Mouse (Mus musculus) brown adipose tissue, adult 24 weeks (tissue): ENCODE measurements around the gene Fibp. TPM values are rescaled to one million over a fixed set of nuclear protein-coding genes. Genes with fewer than 3 reads are reported as not detected.
A peak's percentile ranks its signal among the peaks of the same experiment; 100 is the strongest.

Experiments
- H3K27ac ChIP-seq: fragments of 200-500 bp; replicated peaks from 2 replicates; pipeline ENCODE4 v1.5.1; 2012; ENCODE audit warnings: low read depth, mild to moderate bottlenecking, low read length
- H3K4me1 ChIP-seq: fragments of 200-500 bp; 2 replicates; pipeline ENCODE4 v1.6.1; 2012; ENCODE audit warnings: low read length, mixed read lengths; ENCODE audit not compliant: control insufficient read depth, insufficient read depth, insufficient read length
- H3K4me3 ChIP-seq: fragments of 200-500 bp; 2 replicates; pipeline ENCODE4 v1.5.1; 2012; ENCODE audit warnings: low read depth, mild to moderate bottlenecking, low read length, moderate library complexity; ENCODE audit not compliant: insufficient read depth
- polyA plus RNA-seq: library from polyadenylated mRNA; stranded (reverse); fragments of >200 nt; gene quantifications from 2 replicates; pipeline ENCODE4 v1.2.4, GENCODE M21; 2012; ENCODE audit not compliant: missing spikeins, insufficient read depth, insufficient read length

Gene Fibp
- polyA plus RNA-seq, 1 experiment, result 34.8 TPM

- Histone ChIP-seq H3K4me1 (peaks cover 9% of the 10 kb centered on the region; the same call in 1 of the 2 replicates), H3K4me3 (peak overlapping the region; percentile 81), H3K27ac (no peak overlapping the region)
Observed at GRCm38 (mm10) chr19:5448354-5449150, 11.9 kb upstream of the Fibp start.

- Histone ChIP-seq H3K27ac (no peak overlapping the region), H3K4me3 (no peak overlapping the region), H3K4me1 (peaks cover 11% of the 10 kb centered on the region)
Observed at GRCm38 (mm10) chr19:5449673-5450072, 10.7 kb upstream of the Fibp start.

- no peak overlapping the region for H3K27ac ChIP-seq
- H3K4me1 ChIP-seq, result peaks cover 11% of the 10 kb centered on the region
- H3K4me3 ChIP-seq, result no peak overlapping the region
Observed at GRCm38 (mm10) chr19:5451766-5452165, 8.6 kb upstream of the Fibp start.

- peak overlapping the region; percentile 84; the same call in 1 of the 2 replicates for H3K27ac ChIP-seq
- peaks cover 2% of the 10 kb centered on the region for H3K4me1 ChIP-seq
- H3K4me3 ChIP-seq, result peak overlapping the region; percentile 86
Observed at GRCm38 (mm10) chr19:5455037-5455436, 5.4 kb upstream of the Fibp start.

DNA sequence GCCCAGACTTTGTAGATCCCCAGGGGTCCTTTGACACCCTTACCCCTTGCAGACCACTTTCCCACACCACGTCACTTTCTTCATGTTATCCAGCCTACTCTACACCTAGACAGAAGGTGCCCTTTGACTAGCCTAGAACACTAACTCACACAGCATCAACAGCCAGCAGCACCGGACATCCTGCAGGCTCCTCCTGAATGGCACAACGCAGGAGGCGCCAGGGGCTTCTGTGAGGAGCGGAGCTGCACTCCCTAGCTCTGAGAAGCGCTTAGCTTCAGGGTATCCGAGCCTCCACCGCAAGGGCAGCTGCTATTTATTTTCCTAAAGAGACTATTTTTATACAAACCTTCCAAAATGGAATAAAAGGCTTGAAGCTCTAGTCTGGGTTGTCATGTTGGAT, 4.8 kb upstream of the Fibp start:
- H3K27ac ChIP-seq, result peak overlapping the region; percentile 84

GRCm38 (mm10) chr19:5456241-5456921, 4.0 kb upstream of the Fibp start:
- Histone ChIP-seq H3K27ac (peak overlapping the region; percentile 96), H3K4me3 (peak overlapping the region; percentile 86), H3K4me1 (peaks cover 2% of the 10 kb centered on the region)

More for the DNA sequence above, 4.8 kb upstream of the Fibp start:
- H3K4me3 ChIP-seq, result peak overlapping the region; percentile 86
- H3K4me1 ChIP-seq, result peaks cover 2% of the 10 kb centered on the region

DNA sequence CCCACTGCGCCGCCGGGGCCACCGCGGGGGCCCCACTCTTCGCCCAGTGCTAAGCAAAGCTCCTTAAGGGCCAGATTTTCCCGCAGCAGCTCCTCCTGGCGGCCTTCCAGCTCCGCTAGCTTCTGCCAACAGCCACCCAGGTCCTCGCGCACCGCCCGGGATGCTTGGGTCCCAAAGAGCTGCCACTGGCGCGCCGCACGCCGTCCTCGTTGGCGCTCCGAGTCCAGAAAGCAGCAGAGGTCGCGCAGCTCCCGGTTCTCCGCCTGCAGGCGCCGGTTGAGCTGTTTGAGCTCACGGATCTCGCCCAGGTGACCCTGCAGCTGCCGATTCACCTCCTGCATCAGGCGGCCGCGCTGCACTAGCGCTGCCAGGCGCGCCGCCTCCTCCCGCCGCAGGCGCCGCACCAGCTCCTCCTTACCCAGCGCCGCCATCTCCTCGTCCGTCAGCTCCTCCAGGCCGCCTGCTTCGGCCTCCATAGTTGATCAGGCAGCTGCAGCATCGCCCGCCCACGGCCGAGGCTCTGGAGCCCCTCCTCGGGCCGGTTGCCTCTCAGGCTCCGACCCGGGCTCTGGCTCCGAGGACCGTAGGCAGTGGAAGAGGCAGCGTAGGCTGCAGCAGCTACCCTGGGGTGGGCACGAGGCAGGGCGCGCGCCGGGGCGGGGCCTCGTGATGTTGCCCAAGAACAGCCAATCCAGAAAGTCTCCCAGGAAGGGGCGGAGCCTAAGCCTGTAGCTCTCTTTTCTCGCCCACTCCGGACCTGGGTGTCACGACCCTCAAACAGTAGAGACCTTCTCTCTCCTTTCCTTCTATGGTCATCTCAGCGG, 3.3 kb upstream of the Fibp start:
- Histone ChIP-seq H3K4me1 (peaks cover 2% of the 10 kb centered on the region), H3K27ac (peak overlapping the region; percentile 96), H3K4me3 (peak overlapping the region; percentile 86)

GRCm38 (mm10) chr19:5457746-5458442, 2.5 kb upstream of the Fibp start, which contains the start of gene Ccdc85b:
TSS of gene Ccdc85b (minus strand) at chr19:5457894.
- Histone ChIP-seq H3K27ac (peak within 1 kb of the TSS; percentile 96), H3K4me1 (peaks cover 2% of the 10 kb centered on the region)

DNA sequence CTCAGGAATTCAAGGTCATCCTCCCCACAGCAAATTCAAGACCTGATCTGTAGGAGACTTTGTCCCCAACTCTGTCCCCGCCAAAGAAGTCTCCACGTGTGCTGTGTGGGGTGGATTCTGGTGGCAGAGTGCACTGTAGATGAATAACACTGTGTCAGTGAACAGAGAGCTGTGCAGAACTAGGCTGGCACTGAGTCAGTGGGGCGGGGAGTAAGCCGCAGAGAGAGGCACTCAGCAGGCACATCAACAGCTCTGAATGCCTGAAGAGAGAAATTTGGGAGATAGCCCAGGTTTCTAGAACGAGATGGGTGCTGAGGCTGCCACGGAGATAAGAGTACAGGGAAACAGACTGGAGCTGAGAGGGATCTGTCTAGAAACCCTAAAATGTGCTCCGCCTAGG, 1.4 kb upstream of the Fibp start:
- Histone ChIP-seq H3K4me3 (no peak overlapping the region), H3K27ac (peak overlapping the region; percentile 96), H3K4me1 (no peaks in the 10 kb centered on the region; the same call in 1 of the 2 replicates)

More at GRCm38 (mm10) chr19:5457746-5458442, 2.5 kb upstream of the Fibp start, which contains the start of gene Ccdc85b:
- H3K4me3 ChIP-seq, result peak within 1 kb of the TSS; percentile 86

GRCm38 (mm10) chr19:5459896-5460295, 519 bp upstream of the Fibp start:
- Histone ChIP-seq H3K4me1 (peaks cover 5% of the 10 kb centered on the region; the same call in 1 of the 2 replicates), H3K27ac (no peak overlapping the region), H3K4me3 (peak overlapping the region; percentile 76; the same call in 1 of the 2 replicates)

DNA sequence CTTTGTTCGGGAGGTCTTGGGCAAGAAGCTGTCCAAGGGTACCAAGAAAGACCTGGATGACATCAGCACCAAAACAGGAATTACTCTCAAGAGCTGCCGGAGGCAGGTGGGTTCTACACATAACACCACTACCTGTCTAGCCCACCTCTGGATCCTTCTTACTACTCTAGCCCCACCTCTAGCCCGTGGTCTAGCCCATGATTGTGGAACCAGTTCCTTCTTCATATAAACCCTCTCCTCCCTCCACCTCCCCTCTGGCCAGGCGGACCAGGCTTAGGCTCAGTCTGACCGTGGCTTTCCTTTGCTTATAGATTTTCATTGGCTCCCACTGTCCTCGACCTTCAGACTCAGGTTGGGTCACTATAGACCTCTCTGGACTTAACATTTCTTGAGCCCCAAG, 996 bp downstream of the Fibp start:
- H3K27ac ChIP-seq, result no peak overlapping the region
- peak overlapping the region; percentile 76 for H3K4me3 ChIP-seq
- peaks cover 5% of the 10 kb centered on the region; the same call in 1 of the 2 replicates for H3K4me1 ChIP-seq

GRCm38 (mm10) chr19:5463212-5463611, 2.8 kb downstream of the Fibp start:
- Histone ChIP-seq H3K27ac (no peak overlapping the region), H3K4me1 (peaks cover 5% of the 10 kb centered on the region; the same call in 1 of the 2 replicates), H3K4me3 (no peak overlapping the region)

DNA sequence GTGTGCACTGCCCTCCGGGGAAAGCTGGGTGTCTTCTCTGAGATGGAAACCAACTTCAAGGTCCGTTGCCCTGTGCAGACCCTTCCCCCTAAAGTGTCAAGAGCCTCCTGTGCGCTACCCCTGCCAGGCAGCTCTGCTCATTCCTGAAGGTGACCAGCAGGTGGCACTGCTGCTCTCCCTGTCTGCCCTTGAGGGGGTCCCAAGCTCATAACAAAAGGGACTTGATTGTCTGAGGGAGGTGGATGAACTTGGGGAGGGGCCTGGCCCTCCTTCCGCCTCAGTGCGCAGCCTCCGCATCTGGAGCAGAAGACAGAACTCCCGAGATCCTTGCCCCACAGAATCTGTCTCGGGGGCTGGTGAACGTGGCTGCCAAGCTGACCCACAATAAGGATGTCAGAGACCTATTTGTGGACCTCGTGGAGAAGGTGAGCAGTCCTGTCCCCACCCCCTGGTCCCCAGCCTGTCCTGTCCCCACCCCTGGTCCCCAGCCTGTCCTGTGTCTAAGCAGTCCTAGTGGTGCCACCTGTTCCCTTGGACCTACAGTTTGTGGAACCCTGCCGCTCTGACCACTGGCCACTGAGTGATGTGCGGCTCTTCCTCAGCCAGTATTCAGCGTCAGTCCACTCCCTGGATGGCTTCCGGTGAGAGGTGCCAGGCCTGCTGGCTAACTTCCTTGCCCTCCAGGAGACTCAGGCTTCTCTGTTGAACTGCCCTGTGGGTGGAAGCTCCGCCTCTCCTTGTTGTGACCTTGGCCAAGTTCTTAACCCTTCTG, 3.6 kb downstream of the Fibp start:
- Histone ChIP-seq H3K4me1 (peaks cover 5% of the 10 kb centered on the region; the same call in 1 of the 2 replicates), H3K27ac (peak overlapping the region; percentile 32; the same call in 1 of the 2 replicates), H3K4me3 (no peak overlapping the region)

- Histone ChIP-seq H3K4me1 (peaks cover 5% of the 10 kb centered on the region; the same call in 1 of the 2 replicates), H3K4me3 (no peak overlapping the region), H3K27ac (no peak overlapping the region)
Observed at GRCm38 (mm10) chr19:5465037-5465436, 4.6 kb downstream of the Fibp start.
